Mouse (Mus musculus): ENCODE data around the gene Emsy.

- TF ChIP-seq CTCF (IDR thresholded peaks at IDR 0.05; ENCODE audit: extremely low read depth, insufficient read length, insufficient replicate concordance, low read depth, low read length) (no peak), POLR2A (IDR thresholded peaks at IDR 0.05; ENCODE audit: low read depth, low read length) (no peak)
Observed at GRCm38 (mm10) chr7:98544556-98544955, 112.0 kb downstream of the Emsy start.
